Mouse (Mus musculus) liver, embryonic 14.5 days (tissue): ENCODE measurements around the gene Grin2b. TPM values are rescaled to one million over a fixed set of nuclear protein-coding genes. Genes with fewer than 3 reads are reported as not detected.

Source experiments
- ATAC-seq: fragments of 200-750 bp; cut with Nextera tagmentation; 2 replicates; pipeline ENCODE4 v1.8.0; 2017; ENCODE audit warnings: moderate number of reproducible peaks, mild to moderate bottlenecking, moderate library complexity; ENCODE audit not compliant: insufficient read depth
- DNase-seq, 3 experiments: peaks; one replicate each; pipeline ENCODE4 v3.0.0-alpha.2; 2012 to 2013; ENCODE audit warnings: low read depth in 3 of 3, low spot score in 3 of 3
- H3K27ac ChIP-seq: fragments of 300-500 bp; sonication (generic); 2 replicates; pipeline ENCODE4 v1.5.1; 2014; ENCODE audit warnings: moderate library complexity, mild to moderate bottlenecking, control low read depth, inconsistent platforms
- H3K27me3 ChIP-seq: fragments of 300-500 bp; sonication (generic); 2 replicates; pipeline ENCODE4 v1.6.1; 2014; ENCODE audit warnings: mild to moderate bottlenecking, low read length, moderate library complexity; ENCODE audit not compliant: control insufficient read depth, insufficient read depth
- H3K36me3 ChIP-seq: fragments of 300-500 bp; sonication (generic); replicated peaks from 2 replicates; pipeline ENCODE4 v1.6.1; 2014; ENCODE audit warnings: low read depth; ENCODE audit not compliant: control insufficient read depth, insufficient read depth
- H3K4me1 ChIP-seq, 2 experiments: fragments of 200-500 bp in 1 of 2; fragments of 300-500 bp in 1 of 2; sonication (generic) in 1 of 2; replicated peaks; 2 replicates each; pipeline ENCODE4 v1.6.1; 2012 to 2014; ENCODE audit warnings: antibody characterized with exemption in 1 of 2, inconsistent platforms in 1 of 2, low read length in 1 of 2; ENCODE audit not compliant: control insufficient read depth in 2 of 2, insufficient read depth in 2 of 2
- H3K4me2 ChIP-seq: fragments of 300-500 bp; sonication (generic); 2 replicates; pipeline ENCODE4 v1.6.1; 2014; ENCODE audit warnings: low read depth, mild to moderate bottlenecking, control low read depth, moderate library complexity
- H3K4me3 ChIP-seq, 2 experiments: fragments of 200-500 bp in 1 of 2; fragments of 300-500 bp in 1 of 2; sonication (generic) in 1 of 2; 2 replicates each; pipeline ENCODE4 v1.5.1; 2012 to 2014; ENCODE audit warnings: low read depth in 2 of 2, low read length in 2 of 2, mild to moderate bottlenecking in 2 of 2, control low read depth in 1 of 2, inconsistent platforms in 1 of 2, moderate library complexity in 1 of 2; ENCODE audit not compliant: insufficient read depth in 1 of 2
- H3K9ac ChIP-seq: fragments of 300-500 bp; sonication (generic); replicated peaks from 2 replicates; pipeline ENCODE4 v1.6.1; 2014; ENCODE audit warnings: mild to moderate bottlenecking, control low read depth, moderate library complexity
- H3K9me3 ChIP-seq: fragments of 300-500 bp; sonication (generic); 2 replicates; pipeline ENCODE4 v1.6.1; 2016; ENCODE audit warnings: low read length, mixed read lengths; ENCODE audit not compliant: control insufficient read depth
- CTCF ChIP-seq: IDR thresholded peaks from 2 replicates; pipeline ENCODE4 v1.5.1; 2016; ENCODE audit warnings: antibody characterized with exemption, low read depth, control low read depth
- EP300 ChIP-seq: IDR thresholded peaks from 2 replicates; pipeline ENCODE4 v1.6.1; 2016; ENCODE audit warnings: antibody characterized with exemption, low read depth
- WGBS: fragments of 180-500 bp; shearing (Covaris S2); extraction: QIAGEN DNeasy Blood & Tissue Kit; methylation state at CpG from one replicate; pipeline ENCODE4 v1.1.7; 2014; ENCODE audit not compliant: insufficient replicate concordance; 5-methylcytosine and 5-hydroxymethylcytosine counted together
- polyA plus RNA-seq, 2 experiments: library from polyadenylated mRNA; depleted of rRNA in 1 of 2; stranded (reverse) in 1 of 2; unstranded in 1 of 2; fragments of >200 nt; fragmentation: Nextera tagmentation in 1 of 2; extraction: Ambion mirVana in 1 of 2; gene quantifications; 2 replicates each; pipeline versions ENCODE4 v1.2.1 to v1.2.3; 2012 to 2014

Gene Grin2b
- polyA plus RNA-seq, 2 experiments = under 0.01 TPM; not detected in 1

GRCm38 (mm10) chr6:135971481-135971880 is 201.8 kb downstream of the Grin2b start:
- H3K4me2 ChIP-seq = no peak overlapping the region
- no peak overlapping the region for H3K4me3 ChIP-seq
- H3K27ac ChIP-seq = no peak overlapping the region
- H3K9me3 ChIP-seq = no peaks in the 10 kb centered on the region
- H3K27me3 ChIP-seq = no peaks in the 10 kb centered on the region
- DNase-seq (no peak), ATAC-seq (no peak)
- 72% methylated on average over 4 of the region's 4 CpGs for WGBS
- H3K4me1 ChIP-seq = no peaks in the 10 kb centered on the region
- H3K36me3 ChIP-seq = no peaks in the 10 kb centered on the region
- H3K9ac ChIP-seq = no peak overlapping the region
- TF ChIP-seq EP300 (no peak), CTCF (no peak)

- DNase-seq = no peak
- no peak overlapping the region for H3K9ac ChIP-seq
These were observed 202.5 kb downstream of the Grin2b start for GRCm38 (mm10) chr6:135970716-135971318.

GRCm38 (mm10) chr6:135961766-135962165 is 211.5 kb downstream of the Grin2b start:
- H3K27me3 ChIP-seq = no peaks in the 10 kb centered on the region
- ATAC-seq (no peak), DNase-seq (no peak)
- H3K9me3 ChIP-seq = no peaks in the 10 kb centered on the region; the same call in 1 of the 2 replicates
- H3K9ac ChIP-seq = no peak overlapping the region
- H3K4me2 ChIP-seq = no peak overlapping the region
- no peak for TF ChIP-seq CTCF
- no peak for TF ChIP-seq EP300
- H3K4me3 ChIP-seq = no peak overlapping the region
- H3K4me1 ChIP-seq = no peaks in the 10 kb centered on the region
- 44% methylated on average over 9 of the region's 9 CpGs for WGBS
- no peak overlapping the region for H3K27ac ChIP-seq
- no peaks in the 10 kb centered on the region for H3K36me3 ChIP-seq

More at GRCm38 (mm10) chr6:135970716-135971318, 202.5 kb downstream of the Grin2b start:
- H3K36me3 ChIP-seq = no peaks in the 10 kb centered on the region
- no peaks in the 10 kb centered on the region for H3K4me1 ChIP-seq
- no peak overlapping the region for H3K4me2 ChIP-seq
- H3K27ac ChIP-seq = no peak overlapping the region
- H3K9me3 ChIP-seq = no peaks in the 10 kb centered on the region
- no peak overlapping the region for H3K4me3 ChIP-seq
- TF ChIP-seq EP300 = no peak
- TF ChIP-seq CTCF = no peak
- WGBS = 49% methylated on average over 3 of the region's 3 CpGs
- H3K27me3 ChIP-seq = no peaks in the 10 kb centered on the region
- ATAC-seq = no peak

DNA sequence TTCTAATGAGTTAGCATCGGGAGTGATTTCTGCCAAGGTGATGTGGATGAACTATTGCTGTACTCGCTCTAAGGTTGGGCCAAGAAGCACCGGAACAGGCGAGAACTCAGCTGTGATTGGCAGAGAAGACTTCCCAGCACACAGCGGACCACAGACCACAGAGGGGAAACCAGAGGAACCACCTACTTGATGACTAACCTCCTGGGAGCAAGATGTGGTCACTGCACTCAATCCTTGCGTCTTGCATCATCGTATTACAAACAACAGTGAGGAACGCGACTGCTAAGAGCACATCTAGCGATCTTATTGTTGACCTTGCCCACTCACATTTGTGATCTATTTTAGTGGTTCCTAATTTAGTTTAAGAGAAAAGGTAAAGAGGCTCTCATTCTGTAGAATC is 213.7 kb downstream of the Grin2b start:
- TF ChIP-seq EP300 = no peak
- TF ChIP-seq CTCF = no peak
- Histone ChIP-seq H3K4me1 (no peaks in the 10 kb centered on the region), H3K9ac (no peak overlapping the region), H3K27me3 (no peaks in the 10 kb centered on the region), H3K9me3 (no peaks in the 10 kb centered on the region; the same call in 1 of the 2 replicates), H3K4me2 (no peak overlapping the region), H3K4me3 (no peak overlapping the region), H3K27ac (no peak overlapping the region), H3K36me3 (no peaks in the 10 kb centered on the region)
- ATAC-seq = no peak
- DNase-seq = no peak
- 44% methylated on average over 10 of the region's 10 CpGs for WGBS

- TF ChIP-seq CTCF (no peak), EP300 (no peak)
- Histone ChIP-seq H3K9ac (no peak overlapping the region), H3K36me3 (no peaks in the 10 kb centered on the region), H3K4me1 (no peaks in the 10 kb centered on the region), H3K27me3 (no peaks in the 10 kb centered on the region), H3K9me3 (no peaks in the 10 kb centered on the region), H3K4me2 (no peak overlapping the region), H3K27ac (no peak overlapping the region), H3K4me3 (no peak overlapping the region)
- DNase-seq = no peak
- 50% methylated on average over 5 of the region's 5 CpGs for WGBS
- ATAC-seq = no peak
These were observed 221.6 kb downstream of the Grin2b start for GRCm38 (mm10) chr6:135951666-135952065.
